Mouse (Mus musculus): ENCODE results near the gene Dazap2. TPM values are rescaled to one million over a fixed set of nuclear protein-coding genes. Genes with fewer than 3 reads are reported as not detected.

Gene Dazap2
- total and polyA plus RNA-seq, 3 experiments = 56.0 to 213 (median 159) TPM

GRCm38 (mm10) chr15:100651610-100652009, 36.5 kb downstream of the Dazap2 start:
- Histone ChIP-seq H3K9me3 (replicated peaks; ENCODE audit: low read length) (no peaks in the 10 kb centered on the region), H3K79me2 (replicated peaks; ENCODE audit: control insufficient read depth, extremely low read depth, insufficient read depth, poor library complexity, severe bottlenecking) (no peaks in the 10 kb centered on the region), H3K9ac (ENCODE audit: insufficient read depth, low read depth) (no peak overlapping the region), H3K27ac (ENCODE audit: insufficient read depth, low read depth) (no peak overlapping the region), H3K4me1 (ENCODE audit: control insufficient read depth in 1 of 2, insufficient read depth in 2 of 2) (no peaks in the 10 kb centered on the region), H3K27me3 (replicated peaks) (no peaks in the 10 kb centered on the region), H3K36me3 (replicated peaks in 1 of 2; ENCODE audit: control insufficient read depth in 1 of 2, insufficient read depth in 1 of 2, low read length in 1 of 2) (peaks cover 72 to 74% of the 10 kb centered on the region in 2 experiments), H3K4me3 (replicated peaks in 1 of 3; ENCODE audit: low read depth in 2 of 3, low read length in 2 of 3, poor library complexity in 1 of 3) (no peak overlapping the region), H3K4me2 (ENCODE audit: insufficient read depth, low read depth, poor library complexity, severe bottlenecking) (no peak overlapping the region)
- TF ChIP-seq MAX (IDR thresholded peaks at IDR 0.05; ENCODE audit: low read length) (no peak), RAD21 (IDR thresholded peaks at IDR 0.05; ENCODE audit: low read depth, low read length) (no peak), JUN (IDR thresholded peaks at IDR 0.05; ENCODE audit: insufficient read depth, low read depth, low read length) (no peak), EP300 (IDR thresholded peaks at IDR 0.05; ENCODE audit: low read length) (no peak), ETS1 (conservative IDR thresholded peaks at IDR 0.05; ENCODE audit: low read depth, low read length) (no peak), ZKSCAN1 (IDR thresholded peaks at IDR 0.05; ENCODE audit: borderline replicate concordance, low read depth, low read length) (no peak), ELF1 (IDR thresholded peaks at IDR 0.05; ENCODE audit: low read depth, low read length) (no peak), HCFC1 (IDR thresholded peaks at IDR 0.05; ENCODE audit: low read depth, low read length) (no peak), ZC3H11A (IDR thresholded peaks at IDR 0.05; ENCODE audit: low read depth, low read length) (no peak), USF2 (conservative IDR thresholded peaks at IDR 0.05; ENCODE audit: low read depth, low read length) (no peak), PAX5 (IDR thresholded peaks at IDR 0.05; ENCODE audit: low read length) (no peak), NELFE (IDR thresholded peaks at IDR 0.05; ENCODE audit: low read depth, low read length) (no peak), SMC3 (IDR thresholded peaks at IDR 0.05; ENCODE audit: low read depth, low read length) (no peak), MYC (IDR thresholded peaks at IDR 0.05; ENCODE audit: low read depth, low read length) (no peak)
- dilution Hi-C loops (cut with MboI; ENCODE audit: extremely low pct_ligation_motif_present, extremely low pct_unique_long_range_greater_than_20kb, low sequenced_read_pairs) (no loop called here), in situ Hi-C loops (cut with MboI; ENCODE audit: low pct_ligation_motif_present, low pct_unique_long_range_greater_than_20kb, low sequenced_read_pairs) (no loop called here)
- no peak for DNase-seq (ENCODE audit: extremely low read depth)

- in situ Hi-C loops (cut with MboI; ENCODE audit: low pct_ligation_motif_present, low pct_unique_long_range_greater_than_20kb, low sequenced_read_pairs) = no loop called here
- Histone ChIP-seq H3K4me3 (replicated peaks in 1 of 3; ENCODE audit: low read depth in 2 of 3, low read length in 2 of 3, poor library complexity in 1 of 3) (no peak overlapping the region), H3K79me2 (replicated peaks; ENCODE audit: control insufficient read depth, extremely low read depth, insufficient read depth, poor library complexity, severe bottlenecking) (no peaks in the 10 kb centered on the region), H3K9ac (ENCODE audit: insufficient read depth, low read depth) (no peak overlapping the region), H3K4me2 (ENCODE audit: insufficient read depth, low read depth, poor library complexity, severe bottlenecking) (no peak overlapping the region), H3K36me3 (replicated peaks in 1 of 2; ENCODE audit: control insufficient read depth in 1 of 2, insufficient read depth in 1 of 2, low read length in 1 of 2) (peaks cover 86 to 88% of the 10 kb centered on the region in 2 experiments), H3K27ac (ENCODE audit: insufficient read depth, low read depth) (no peak overlapping the region), H3K9me3 (replicated peaks; ENCODE audit: low read length) (no peaks in the 10 kb centered on the region), H3K27me3 (replicated peaks) (no peaks in the 10 kb centered on the region), H3K4me1 (ENCODE audit: control insufficient read depth in 1 of 2, insufficient read depth in 2 of 2) (no peaks in the 10 kb centered on the region)
- dilution Hi-C loops (cut with MboI; ENCODE audit: extremely low pct_ligation_motif_present, extremely low pct_unique_long_range_greater_than_20kb, low sequenced_read_pairs) = no loop called here
- DNase-seq (ENCODE audit: extremely low read depth) = no peak
- TF ChIP-seq USF2 (conservative IDR thresholded peaks at IDR 0.05; ENCODE audit: low read depth, low read length) = no peak
- no peak for TF ChIP-seq ZMIZ1 (IDR thresholded peaks at IDR 0.05; ENCODE audit: low read depth, low read length)
- no peak for TF ChIP-seq ZC3H11A (IDR thresholded peaks at IDR 0.05; ENCODE audit: low read depth, low read length)
- no peak for TF ChIP-seq MYC (IDR thresholded peaks at IDR 0.05; ENCODE audit: low read depth, low read length)
- TF ChIP-seq MXI1 (IDR thresholded peaks at IDR 0.05; ENCODE audit: low read depth, low read length) = no peak
- TF ChIP-seq IRF4 (IDR thresholded peaks at IDR 0.05; ENCODE audit: low read depth, low read length) = no peak
- no peak for TF ChIP-seq E2F4 (IDR thresholded peaks at IDR 0.05; ENCODE audit: insufficient replicate concordance, low read depth, low read length)
- no peak for TF ChIP-seq ZNF384 (IDR thresholded peaks at IDR 0.05; ENCODE audit: low read depth, low read length)
- no peak for TF ChIP-seq SIN3A (IDR thresholded peaks at IDR 0.05; ENCODE audit: low read length)
- TF ChIP-seq MAZ (IDR thresholded peaks at IDR 0.05; ENCODE audit: low read depth, low read length) = no peak
- no peak for TF ChIP-seq KAT2A (IDR thresholded peaks at IDR 0.05; ENCODE audit: insufficient replicate concordance, low read length)
- TF ChIP-seq ELF1 (IDR thresholded peaks at IDR 0.05; ENCODE audit: low read depth, low read length) = no peak
- TF ChIP-seq SMC3 (IDR thresholded peaks at IDR 0.05; ENCODE audit: low read depth, low read length) = no peak
These were observed 39.1 kb downstream of the Dazap2 start for GRCm38 (mm10) chr15:100654271-100654670.
